Mouse (Mus musculus) olfactory bulb, adult 2 months (tissue): ENCODE data around the gene Pdzk1ip1.

ENCODE experiments used
- CTCF ChIP-seq: fragments of 200-500 bp; IDR thresholded peaks from 2 replicates; pipeline ENCODE4 v1.5.1; 2012; ENCODE audit warnings: low read depth, mild to moderate bottlenecking, low read length, moderate library complexity; ENCODE audit not compliant: insufficient read depth
- POLR2A ChIP-seq: fragments of 200-500 bp; IDR thresholded peaks from 2 replicates; pipeline ENCODE4 v1.6.1; 2012; ENCODE audit warnings: mild to moderate bottlenecking, low read depth, low read length, moderate library complexity; ENCODE audit not compliant: insufficient read depth

DNA sequence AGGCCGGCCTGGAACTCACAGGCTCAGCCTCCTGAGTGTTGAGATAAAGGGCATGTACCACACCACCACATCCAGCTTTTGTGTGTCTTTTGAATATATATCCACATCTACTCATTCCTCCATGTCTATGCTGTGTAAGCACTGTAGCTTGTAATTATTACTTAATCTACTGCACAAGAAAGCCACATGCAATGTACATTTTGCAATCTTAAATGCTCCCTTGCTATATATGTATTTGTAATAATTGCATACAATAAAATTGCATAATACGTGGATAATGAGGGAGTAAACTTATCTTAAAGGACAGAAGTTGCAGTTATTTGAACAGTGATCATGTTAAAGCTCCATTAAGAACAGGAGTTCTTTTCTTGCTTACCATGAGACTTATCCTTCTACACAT is 32.7 kb downstream of the Pdzk1ip1 start:
- TF ChIP-seq CTCF, result no peak
- no peak for TF ChIP-seq POLR2A
